Mouse (Mus musculus) kidney, postnatal 0 days (tissue): ENCODE data around the gene Ociad1. TPM values are rescaled to one million over a fixed set of nuclear protein-coding genes. Genes with fewer than 3 reads are reported as not detected.

Experiments
- ATAC-seq: fragments of 200-750 bp; cut with Nextera tagmentation; replicated peaks from 2 replicates; pipeline ENCODE4 v1.8.0; 2017; ENCODE audit warnings: low read depth, moderate number of reproducible peaks, moderate TSS enrichment, moderate library complexity; ENCODE audit not compliant: low FRiP score
- DNase-seq: peaks from one replicate; pipeline ENCODE4 v3.0.0-alpha.2; 2016; ENCODE audit warnings: low spot score
- H3K27ac ChIP-seq: fragments of 300-500 bp; sonication (generic); 2 replicates; pipeline ENCODE4 v1.5.1; 2014; ENCODE audit warnings: mild to moderate bottlenecking
- H3K27me3 ChIP-seq: fragments of 300-500 bp; sonication (generic); 2 replicates; pipeline ENCODE4 v1.6.1; 2014; ENCODE audit warnings: low read length, mixed read lengths; ENCODE audit not compliant: insufficient read depth
- H3K36me3 ChIP-seq: fragments of 300-500 bp; sonication (generic); 2 replicates; pipeline ENCODE4 v1.6.1; 2014; ENCODE audit warnings: low read length, mixed read lengths; ENCODE audit not compliant: insufficient read depth
- H3K4me1 ChIP-seq: fragments of 300-500 bp; sonication (generic); replicated peaks from 2 replicates; pipeline ENCODE4 v1.6.1; 2014; ENCODE audit warnings: antibody characterized with exemption, low read length, mixed read lengths; ENCODE audit not compliant: insufficient read depth
- H3K4me2 ChIP-seq: fragments of 300-500 bp; sonication (generic); 2 replicates; pipeline ENCODE4 v1.6.1; 2014; ENCODE audit warnings: mild to moderate bottlenecking, low read length, moderate library complexity, mixed read lengths
- H3K4me3 ChIP-seq: fragments of 300-500 bp; sonication (generic); replicated peaks from 2 replicates; pipeline ENCODE4 v1.5.1; 2014; ENCODE audit warnings: low read depth, low read length
- H3K9ac ChIP-seq: fragments of 300-500 bp; sonication (generic); 2 replicates; pipeline ENCODE4 v1.6.1; 2014; ENCODE audit warnings: low read depth, low read length
- H3K9me3 ChIP-seq: fragments of 300-500 bp; sonication (generic); replicated peaks from 2 replicates; pipeline ENCODE4 v1.6.1; 2016; ENCODE audit warnings: low read length, inconsistent platforms, mixed read lengths
- CTCF ChIP-seq: IDR thresholded peaks from 2 replicates; pipeline ENCODE4 v1.5.1; 2016; ENCODE audit warnings: antibody characterized with exemption, low read depth, mild to moderate bottlenecking, moderate library complexity
- WGBS: fragments of 180-500 bp; shearing (Covaris S2); extraction: QIAGEN DNeasy Blood & Tissue Kit; methylation state at CpG from one replicate; pipeline ENCODE4 v1.1.7; 2014; 5-methylcytosine and 5-hydroxymethylcytosine counted together
- polyA plus RNA-seq: library from polyadenylated mRNA; unstranded; fragments of >200 nt; fragmentation: Nextera tagmentation; extraction: Ambion mirVana; gene quantifications from 2 replicates; pipeline ENCODE4 v1.2.1, GENCODE M21; 2015

Gene Ociad1
- polyA plus RNA-seq, 1 experiment from 2014 or later, result 209 TPM

DNA sequence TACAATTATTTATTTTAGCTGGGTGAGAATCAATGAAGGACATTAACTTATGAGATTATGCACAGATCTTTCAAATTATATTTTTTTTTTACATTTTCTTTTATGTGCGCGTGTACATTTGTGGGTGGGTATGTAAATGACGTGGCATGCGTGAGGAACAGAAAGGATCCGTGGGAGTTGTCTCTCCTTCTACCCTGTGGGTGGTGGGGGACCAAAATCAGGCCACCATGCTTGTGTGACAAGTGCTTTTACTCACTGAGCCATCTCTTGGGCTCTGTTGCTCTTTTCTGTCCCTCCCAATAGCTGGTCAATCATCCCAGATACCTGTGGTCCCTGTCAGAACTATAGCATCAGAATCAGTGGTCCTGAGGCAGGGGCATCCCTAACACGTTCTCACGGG, 69.8 kb downstream of the Ociad1 start:
- Histone ChIP-seq H3K9ac (no peak overlapping the region), H3K4me3 (no peak overlapping the region), H3K27ac (no peak overlapping the region), H3K4me1 (no peaks in the 10 kb centered on the region), H3K36me3 (no peaks in the 10 kb centered on the region), H3K9me3 (no peaks in the 10 kb centered on the region), H3K4me2 (no peak overlapping the region), H3K27me3 (no peaks in the 10 kb centered on the region)
- 63% methylated on average over 7 of the region's 7 CpGs for WGBS
- no peak for TF ChIP-seq CTCF
- DNase-seq (no peak), ATAC-seq (no peak)

DNA sequence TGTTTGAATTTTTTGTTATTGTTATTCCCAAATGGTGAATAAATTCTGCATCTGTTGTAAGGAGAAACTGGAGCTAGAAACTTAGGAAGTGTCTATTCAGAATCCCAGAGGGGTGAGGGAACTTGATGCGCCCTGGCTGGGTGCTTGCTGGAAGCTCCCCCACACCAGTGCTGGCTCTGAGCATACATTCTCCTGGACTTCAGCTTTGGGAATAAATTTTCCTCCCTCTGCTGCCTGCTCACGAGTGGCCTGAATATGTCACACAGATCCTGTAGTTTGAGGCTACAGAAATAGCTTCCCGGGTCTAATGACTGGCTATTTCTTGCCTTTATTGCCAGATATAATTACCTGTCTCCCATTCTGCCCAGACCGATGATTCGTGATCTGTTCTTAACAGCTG, 70.2 kb downstream of the Ociad1 start:
- Histone ChIP-seq H3K27me3 (no peaks in the 10 kb centered on the region), H3K4me3 (no peak overlapping the region), H3K9ac (no peak overlapping the region), H3K9me3 (no peaks in the 10 kb centered on the region), H3K4me2 (no peak overlapping the region), H3K4me1 (no peaks in the 10 kb centered on the region), H3K36me3 (no peaks in the 10 kb centered on the region), H3K27ac (no peak overlapping the region)
- 47% methylated on average over 5 of the region's 5 CpGs for WGBS
- peak; percentile 72 for DNase-seq
- no peak for ATAC-seq
- TF ChIP-seq CTCF, result no peak

Other genes with a start within 250 kb of the Ociad1 start
- gene Fryl, start 36.2 kb upstream of the Ociad1 start, polyA plus RNA-seq, result 20.6 and 22.6 TPM in 2 replicates
- gene Ociad2, start 48.2 kb downstream of the Ociad1 start, polyA plus RNA-seq, result 27.4 and 28.1 TPM in 2 replicates
- 5.9 TPM in 2 replicates for gene Cwh43, start 113.3 kb downstream of the Ociad1 start, polyA plus RNA-seq
- gene Dcun1d4, start 188.2 kb downstream of the Ociad1 start, polyA plus RNA-seq, result 22.0 and 23.8 TPM in 2 replicates